Mouse (Mus musculus): ENCODE data around the gene Mal.
"Not testable (repeated sequence)": the region's sequence is repeated elsewhere in the genome, so short reads cannot be mapped to it uniquely, and the experiment has no call there.

Gene Mal

DNA sequence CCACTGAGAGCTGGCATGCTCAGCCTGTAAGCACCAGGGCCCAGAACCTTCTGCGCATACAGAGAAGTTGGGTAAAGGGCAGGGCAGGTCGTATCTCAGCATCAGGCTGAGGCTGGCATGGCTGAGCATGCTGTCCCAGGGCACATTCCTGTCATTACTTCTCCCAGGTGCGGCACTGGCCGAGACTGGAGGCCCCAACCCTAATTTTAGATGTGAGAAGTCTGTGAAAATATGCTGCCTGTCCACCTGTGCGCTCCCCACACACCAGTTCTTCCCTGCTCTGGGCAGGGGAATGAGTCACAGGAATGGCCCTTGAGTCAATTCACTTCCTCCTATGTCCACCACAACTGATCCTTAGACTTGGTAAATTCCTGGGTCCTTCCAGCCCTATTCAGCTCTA is 30.8 kb downstream of the Mal start:
- in situ Hi-C loops (cut with MboI, MseI), result no loop called here

DNA sequence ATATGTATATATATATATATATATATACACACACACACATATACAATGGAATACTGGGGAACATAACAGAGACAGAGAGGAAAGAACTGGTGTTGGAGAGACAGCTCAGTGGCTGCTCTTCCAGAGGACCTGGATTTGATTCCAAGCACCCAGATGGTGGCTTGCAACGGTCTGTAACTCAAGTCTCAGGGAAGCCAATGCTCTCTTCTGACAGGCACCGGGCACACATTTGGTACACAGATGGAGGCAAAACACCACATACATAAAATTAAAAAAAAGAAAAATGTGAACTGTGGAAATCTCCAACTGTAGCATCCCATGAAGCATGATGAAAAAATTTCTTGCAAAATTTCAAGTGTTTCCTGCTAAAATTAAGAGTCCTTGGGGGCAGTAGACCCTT is 31.7 kb downstream of the Mal start:
- in situ Hi-C loops (cut with MboI, MseI), result no loop called here

DNA sequence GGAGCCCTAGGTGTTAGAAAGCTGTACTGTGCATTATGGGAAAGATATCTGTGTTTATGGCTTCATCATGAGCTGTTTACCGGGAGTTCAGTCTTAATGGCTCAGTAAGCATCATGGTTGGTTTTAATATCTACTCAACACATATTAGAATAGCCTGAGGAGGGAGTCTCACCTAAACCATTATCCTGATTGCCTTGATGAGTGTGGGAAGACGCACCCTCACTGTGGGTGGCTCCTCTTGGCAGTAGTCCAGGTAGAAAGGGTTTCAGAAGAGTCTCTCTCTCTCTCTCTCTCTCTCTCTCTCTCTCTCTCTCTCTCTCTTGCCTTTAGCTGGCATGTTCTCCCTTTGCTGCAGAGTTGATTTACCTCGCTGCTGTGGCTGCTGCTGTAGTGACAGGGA is 34.4 kb downstream of the Mal start:
- in situ Hi-C loops (cut with MboI, MseI), result no loop called here

DNA sequence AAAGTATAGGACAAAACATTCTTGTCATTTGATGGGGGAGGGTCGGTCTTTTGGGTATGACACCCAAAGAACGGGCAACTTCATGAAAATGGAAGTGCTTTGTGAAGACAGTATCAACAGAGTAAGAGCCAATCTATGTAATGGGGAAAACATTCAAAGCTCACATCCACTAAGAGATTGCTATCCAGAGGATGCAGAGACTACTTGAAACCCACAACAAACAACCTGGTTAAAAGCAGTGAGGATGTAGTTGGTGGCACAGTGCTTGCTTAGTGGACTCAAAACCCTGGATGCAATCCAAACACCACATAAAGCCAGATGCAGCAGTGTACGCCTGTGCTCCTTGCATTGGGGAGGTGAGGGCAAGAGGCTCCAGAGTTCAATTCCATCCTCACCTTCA is 37.2 kb downstream of the Mal start:
- in situ Hi-C loops (cut with MboI, MseI), result no loop called here

DNA sequence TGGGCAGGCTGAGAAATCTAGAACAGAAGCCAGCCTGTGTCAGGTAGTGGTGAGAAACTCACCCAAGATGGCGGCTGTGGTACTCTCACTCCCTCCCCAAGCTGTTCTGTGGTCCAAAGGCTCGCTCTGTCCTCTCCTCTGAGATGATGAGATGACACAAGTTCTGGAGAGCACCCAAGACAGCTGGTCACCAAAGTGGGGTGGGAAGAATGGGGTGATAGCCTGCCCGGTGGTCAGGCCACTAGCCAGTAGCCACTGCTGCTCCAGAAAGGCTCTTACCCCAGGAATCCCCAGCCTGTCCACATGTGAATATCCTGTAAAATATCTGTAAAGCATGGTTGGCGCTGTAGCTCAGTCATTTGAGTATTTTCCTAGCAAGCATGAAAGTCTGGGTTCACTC is 44.2 kb downstream of the Mal start:
- in situ Hi-C loops (cut with MboI, MseI), result no loop called here

DNA sequence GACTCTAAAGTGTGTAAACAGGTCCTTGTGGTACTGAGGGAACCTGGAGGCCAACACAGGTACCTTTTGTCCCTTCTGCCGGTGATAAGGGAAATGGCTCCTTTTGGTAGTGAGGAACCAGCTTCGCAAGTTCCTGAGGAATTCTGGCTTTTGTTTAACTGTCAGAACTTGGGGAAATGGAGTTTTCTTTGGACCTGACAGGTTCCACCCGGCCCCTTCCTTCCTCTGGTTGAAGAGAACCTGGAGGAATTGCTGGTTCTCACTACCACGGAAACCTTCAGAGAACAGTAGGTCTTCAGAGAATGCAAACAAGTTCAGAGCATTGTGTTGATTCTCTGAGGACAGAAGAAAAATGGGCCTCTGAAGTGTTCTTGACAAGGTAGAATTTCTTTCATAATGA is 45.1 kb downstream of the Mal start:
- in situ Hi-C loops (cut with MboI, MseI), result no loop called here

DNA sequence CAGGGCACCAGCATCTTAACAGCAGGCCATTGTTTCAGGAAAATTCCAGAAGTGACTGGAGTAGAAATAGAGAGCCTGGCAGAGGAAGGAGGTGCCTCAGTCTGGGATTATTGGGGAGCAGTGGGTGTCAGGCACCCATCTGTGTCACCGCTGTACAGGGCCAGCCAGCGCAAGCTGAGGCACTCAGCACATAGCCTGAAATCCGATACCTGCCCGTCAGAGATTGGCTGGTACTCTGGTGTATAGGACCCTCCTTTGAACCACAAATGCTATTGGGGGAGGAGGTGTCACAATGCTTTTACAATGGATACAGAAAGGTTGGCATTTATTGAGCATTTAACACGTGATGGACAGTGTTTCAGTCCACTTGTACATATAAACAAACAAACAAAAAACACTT is 47.5 kb downstream of the Mal start:
- in situ Hi-C loops (cut with MboI, MseI), result no loop called here

DNA sequence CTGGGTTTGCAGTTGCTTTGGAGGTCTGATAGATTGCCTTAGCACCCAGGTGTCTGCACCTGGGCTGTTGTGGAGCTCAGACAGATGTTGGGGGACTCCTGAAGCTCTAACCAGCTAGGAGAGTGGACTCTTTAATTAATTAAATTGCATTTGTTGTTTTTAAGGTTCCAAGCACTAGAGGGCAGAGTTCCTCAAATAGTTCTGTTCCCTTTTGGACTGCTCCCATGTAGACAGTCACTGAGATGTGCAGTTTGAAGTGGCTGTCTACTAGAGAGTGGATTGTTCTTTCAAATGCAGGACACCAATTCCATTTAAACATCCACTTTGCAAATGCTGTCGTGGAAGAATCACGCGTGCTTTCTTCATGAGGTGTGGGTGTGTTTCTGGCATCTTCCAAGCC is 48.3 kb downstream of the Mal start:
- in situ Hi-C loops (cut with MboI, MseI), result no loop called here

DNA sequence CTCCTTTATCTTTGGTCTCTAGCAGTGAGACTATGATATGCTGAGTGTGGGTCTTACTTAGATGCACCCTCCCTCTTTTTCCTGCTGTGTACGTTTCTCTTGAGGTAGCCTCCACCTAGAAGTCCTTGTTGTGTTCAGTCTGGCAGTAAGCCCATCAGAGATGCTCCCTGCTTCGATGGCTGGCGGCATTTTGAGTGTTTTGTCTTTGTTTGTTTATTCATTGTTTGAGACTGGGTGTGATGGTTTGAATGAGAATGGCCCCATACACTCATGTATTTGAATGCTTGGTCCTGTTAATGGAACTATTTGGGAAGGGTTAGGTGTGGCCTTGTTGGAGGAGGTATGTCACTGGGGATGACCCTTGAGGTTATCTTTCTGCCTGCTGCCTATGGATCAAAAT is 51.3 kb downstream of the Mal start:
- in situ Hi-C loops (cut with MboI, MseI), result no loop called here

DNA sequence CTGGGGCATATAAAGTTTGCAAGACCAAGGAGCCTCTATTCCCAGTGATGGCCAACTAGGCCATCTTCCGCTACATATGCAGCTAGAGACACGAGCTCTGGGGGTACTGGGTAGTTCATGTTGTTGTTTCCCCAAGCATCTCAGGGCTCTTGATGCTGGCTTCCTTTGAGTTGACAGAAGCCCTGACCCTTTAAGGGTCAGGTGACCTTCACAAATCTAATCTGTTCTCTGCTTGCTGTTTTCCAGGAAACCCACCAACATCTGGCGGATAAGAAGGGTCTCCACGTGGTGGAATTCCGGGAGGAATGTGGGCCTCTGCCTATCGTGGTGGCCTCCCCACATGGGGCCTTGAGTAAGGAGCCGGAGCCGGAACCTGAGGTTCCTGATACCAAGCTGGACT is 53.1 kb downstream of the Mal start:
- in situ Hi-C loops (cut with MboI, MseI), result not testable (repeated sequence)

DNA sequence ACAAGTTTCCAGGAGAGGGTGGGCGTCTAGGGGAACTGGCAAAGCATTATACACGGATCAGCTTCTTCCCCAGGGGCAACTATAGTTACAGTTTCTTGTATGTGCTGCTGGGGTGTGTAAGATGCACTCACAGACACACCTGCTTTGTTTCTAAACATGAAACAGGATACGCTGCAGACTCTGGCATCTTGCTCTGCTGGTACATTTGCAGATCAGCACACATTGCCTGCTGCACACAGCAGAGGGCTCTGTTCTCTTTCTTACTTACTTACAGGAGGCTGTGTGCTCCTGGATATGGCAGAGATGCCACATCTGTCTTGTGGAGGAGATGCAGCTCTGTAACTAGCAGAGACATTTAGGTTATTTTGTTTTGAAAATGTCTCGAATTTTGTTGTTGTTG is 65.7 kb downstream of the Mal start:
- in situ Hi-C loops (cut with MboI, MseI), result loop anchor here (25.0 kb wide), 1 partner anchor 1729 kb away; the partner anchor contains the start of genes Cops2 and Galk2

DNA sequence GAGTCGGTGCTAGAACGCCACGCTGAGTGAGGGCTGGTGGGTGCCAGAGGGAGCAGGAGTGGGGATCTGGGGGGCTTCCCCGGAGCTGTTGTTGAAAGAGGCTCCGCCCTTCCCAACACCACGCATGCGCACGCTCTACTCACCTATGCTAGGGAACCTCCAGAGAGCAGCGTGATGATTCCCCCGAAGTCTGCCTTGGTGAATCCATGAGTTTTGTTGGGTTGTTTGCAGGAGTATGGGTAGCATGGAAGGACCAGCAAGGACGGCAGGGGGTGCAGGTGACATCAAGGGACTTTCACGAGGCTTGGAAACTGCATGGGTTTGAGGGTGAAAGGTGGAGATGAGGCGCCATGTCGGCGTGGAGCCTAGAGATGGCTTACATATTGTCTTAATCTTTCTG is 66.3 kb downstream of the Mal start:
- in situ Hi-C loops (cut with MboI, MseI), result loop anchor here (25.0 kb wide), 1 partner anchor 1728 kb away; the partner anchor contains the start of genes Cops2 and Galk2

DNA sequence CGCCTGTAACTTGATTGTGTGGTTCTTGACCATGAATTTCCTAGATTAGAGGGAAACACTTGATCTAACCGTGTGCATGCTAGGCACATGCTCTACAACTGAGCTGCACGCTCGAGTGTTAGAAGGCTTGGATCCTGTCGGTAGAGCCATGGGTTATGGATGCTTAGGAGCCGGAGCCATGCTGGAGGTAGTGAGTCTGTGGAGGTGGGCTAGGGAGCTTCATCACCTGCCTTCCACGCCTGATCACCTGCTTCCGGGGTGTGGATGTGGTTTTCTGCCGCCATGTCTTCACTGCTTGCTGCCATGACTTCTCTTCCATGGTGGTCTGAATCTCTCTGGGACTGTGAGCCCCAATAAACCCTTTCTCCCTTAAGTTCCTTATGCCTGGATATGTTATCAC is 67.6 kb downstream of the Mal start:
- in situ Hi-C loops (cut with MboI, MseI), result loop anchor here (25.0 kb wide), 1 partner anchor 1727 kb away; the partner anchor contains the start of genes Cops2 and Galk2

DNA sequence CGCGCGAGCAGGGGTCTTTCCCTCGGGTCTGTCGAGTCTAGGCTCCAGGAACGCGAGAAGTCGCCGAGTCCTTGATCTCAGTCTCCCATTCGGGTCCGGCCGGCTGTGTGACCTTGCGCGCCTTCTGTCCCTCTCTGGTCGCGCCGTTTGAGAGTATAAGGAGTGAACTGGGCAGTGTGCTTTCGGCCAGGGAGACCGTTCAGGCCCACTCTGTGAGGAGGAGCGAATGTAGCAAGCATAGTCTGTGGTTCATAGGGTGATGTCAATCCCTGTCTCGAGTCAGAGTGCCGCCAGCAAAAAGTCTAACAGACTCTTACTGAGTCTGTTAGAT is 69.0 kb downstream of the Mal start:
- in situ Hi-C loops (cut with MboI, MseI), result loop anchor here (25.0 kb wide), 1 partner anchor 1725 kb away; the partner anchor contains the start of genes Cops2 and Galk2

DNA sequence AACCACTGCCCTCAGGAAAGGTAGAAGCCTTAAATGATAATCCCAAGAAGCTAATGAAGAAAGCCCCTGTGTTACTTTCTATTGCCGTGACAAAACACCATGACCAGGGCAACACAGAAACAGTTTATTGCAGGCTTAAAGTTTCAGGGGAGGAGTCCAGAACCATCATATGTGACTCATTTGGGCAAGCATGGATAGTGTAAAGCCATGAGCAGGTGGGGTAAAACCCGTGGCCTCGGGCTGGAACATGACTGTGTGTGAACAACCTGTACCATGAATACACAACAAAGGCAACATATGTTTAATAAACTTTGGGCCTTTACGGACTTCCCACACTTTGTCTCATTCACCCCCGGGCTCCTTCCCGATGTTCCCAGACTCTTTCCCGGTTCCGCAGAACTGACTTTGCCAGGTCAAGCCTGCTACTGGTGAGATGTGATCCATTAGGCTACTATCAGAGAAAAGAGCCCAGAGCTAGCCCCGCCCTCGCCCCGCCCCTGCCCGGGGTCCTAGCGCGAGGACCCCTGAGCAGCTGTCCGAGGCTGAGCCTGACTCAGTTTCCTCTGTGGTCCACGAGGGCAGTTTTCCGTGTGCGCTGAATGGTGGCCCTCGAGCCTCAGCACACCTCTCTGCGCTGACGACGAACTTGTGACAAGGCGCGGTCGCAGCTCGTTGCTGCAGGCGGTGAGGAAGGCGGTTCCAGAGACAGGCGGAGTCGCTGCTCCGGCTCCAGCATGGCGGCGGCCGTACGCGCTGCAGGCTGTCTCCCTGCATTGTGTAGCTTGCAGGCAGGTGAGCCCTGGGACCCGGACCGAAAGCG is 69.6 kb downstream of the Mal start, which contains the start of the genes Zfp661 and Mrps5:
Gene Zfp661 (minus strand): TSS at position 401 of the 820 bp plus-strand sequence.
Gene Mrps5 (plus strand): TSS at position 529 of the 820 bp plus-strand sequence.
- in situ Hi-C loops (cut with MboI, MseI), result loop anchor here (25.0 kb wide), 1 partner anchor 1725 kb away; the partner anchor contains the start of genes Cops2 and Galk2

DNA sequence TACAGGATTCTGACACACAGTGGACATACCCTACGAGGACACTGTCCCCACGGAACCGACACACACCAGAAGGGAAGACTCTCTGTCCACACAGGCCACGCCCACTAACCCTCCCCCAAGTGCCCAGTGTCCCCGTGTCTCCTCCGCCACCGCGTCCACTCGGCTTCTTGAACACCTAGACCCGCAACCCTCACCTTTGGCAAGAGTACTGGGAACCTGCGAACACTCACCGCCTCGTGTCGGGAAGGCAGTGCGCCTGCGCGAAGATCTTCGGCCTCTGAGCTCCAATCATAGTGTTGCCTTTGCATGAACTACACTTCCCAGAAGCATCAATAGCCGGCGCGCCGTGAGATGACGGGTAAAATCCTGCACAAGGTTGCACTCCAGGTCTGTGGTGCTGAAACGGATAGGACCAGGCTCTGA is 72.0 kb downstream of the Mal start:
- in situ Hi-C loops (cut with MboI, MseI), result loop anchor here (25.0 kb wide), 1 partner anchor 1722 kb away; the partner anchor contains the start of genes Cops2 and Galk2
